Mouse (Mus musculus) heart, embryonic 13.5 days (tissue): Measurements from ENCODE around the gene Dus1l. TPM values are rescaled to one million over a fixed set of nuclear protein-coding genes. Genes with fewer than 3 reads are reported as not detected.

Experiments
- ATAC-seq: fragments of 200-750 bp; cut with Nextera tagmentation; 2 replicates; pipeline ENCODE4 v1.8.0; 2017; ENCODE audit warnings: moderate TSS enrichment; ENCODE audit not compliant: insufficient number of reproducible peaks, low FRiP score, low TSS enrichment; ENCODE audit errors: extremely low read depth
- H3K27ac ChIP-seq: fragments of 300-500 bp; sonication (generic); replicated peaks from 2 replicates; pipeline ENCODE4 v1.5.1; 2015; ENCODE audit warnings: moderate library complexity, mild to moderate bottlenecking, inconsistent platforms
- H3K27me3 ChIP-seq: fragments of 300-500 bp; sonication (generic); replicated peaks from 2 replicates; pipeline ENCODE4 v1.6.1; 2015; ENCODE audit warnings: mild to moderate bottlenecking, inconsistent platforms
- H3K36me3 ChIP-seq: fragments of 300-500 bp; sonication (generic); 2 replicates; pipeline ENCODE4 v1.6.1; 2015; ENCODE audit warnings: mild to moderate bottlenecking, inconsistent platforms
- H3K4me1 ChIP-seq: fragments of 300-500 bp; sonication (generic); 2 replicates; pipeline ENCODE4 v1.6.1; 2015; ENCODE audit warnings: inconsistent platforms
- H3K4me2 ChIP-seq: fragments of 300-500 bp; sonication (generic); 2 replicates; pipeline ENCODE4 v1.6.1; 2015; ENCODE audit warnings: inconsistent platforms, mild to moderate bottlenecking, moderate library complexity
- H3K4me3 ChIP-seq: fragments of 300-500 bp; sonication (generic); 2 replicates; pipeline ENCODE4 v1.5.1; 2015; ENCODE audit warnings: moderate library complexity, mild to moderate bottlenecking, inconsistent platforms
- H3K9ac ChIP-seq: fragments of 300-500 bp; sonication (generic); 2 replicates; pipeline ENCODE4 v1.6.1; 2015; ENCODE audit warnings: inconsistent platforms, mild to moderate bottlenecking, moderate library complexity
- H3K9me3 ChIP-seq: fragments of 300-500 bp; sonication (generic); 2 replicates; pipeline ENCODE4 v1.6.1; 2016; ENCODE audit warnings: inconsistent platforms
- WGBS: fragments of 180-500 bp; shearing (Covaris S2); methylation state at CpG from one replicate; pipeline ENCODE4 v1.1.7; 2015; ENCODE audit warnings: mixed read lengths; 5-methylcytosine and 5-hydroxymethylcytosine counted together
- polyA plus RNA-seq: library from polyadenylated mRNA; unstranded; fragments of >200 nt; fragmentation: Nextera tagmentation; extraction: Ambion mirVana; gene quantifications from 2 replicates; pipeline ENCODE4 v1.2.1, GENCODE M21; 2015

Dus1l gene
- polyA plus RNA-seq, 1 experiment from 2014 or later, result 40.8 TPM

GRCm38 (mm10) chr11:120740981-120741380 is 55.2 kb downstream of the Dus1l start:
- Histone ChIP-seq H3K4me2 (no peak overlapping the region), H3K4me1 (no peaks in the 10 kb centered on the region), H3K4me3 (no peak overlapping the region), H3K27ac (no peak overlapping the region), H3K9me3 (no peaks in the 10 kb centered on the region), H3K9ac (no peak overlapping the region), H3K27me3 (peaks cover 17% of the 10 kb centered on the region), H3K36me3 (no peaks in the 10 kb centered on the region)
- WGBS, result 82% methylated on average over 5 of the region's 5 CpGs
- no peak for ATAC-seq

Other genes starting within 250 kb of the Dus1l start
- gene Mcrip1, start 246.7 kb downstream of the Dus1l start, polyA plus RNA-seq, result 134 and 140 TPM in 2 replicates
- not detected in 2 replicates for gene Ppp1r27, start 245.3 kb downstream of the Dus1l start, polyA plus RNA-seq
- 427 and 448 TPM in 2 replicates for gene P4hb, start 223.2 kb downstream of the Dus1l start, polyA plus RNA-seq
- gene Arhgdia, start 214.8 kb downstream of the Dus1l start, polyA plus RNA-seq, result 435 and 436 TPM in 2 replicates
- gene Alyref, start 198.0 kb downstream of the Dus1l start, polyA plus RNA-seq, result 253 and 284 TPM in 2 replicates
- gene Anapc11, start 198.0 kb downstream of the Dus1l start, polyA plus RNA-seq, result 174 and 199 TPM in 2 replicates
- 14.9 and 18.6 TPM in 2 replicates for gene Npb, start 187.9 kb downstream of the Dus1l start, polyA plus RNA-seq
- gene Pcyt2, start 178.5 kb downstream of the Dus1l start, polyA plus RNA-seq, result 71.8 and 90.4 TPM in 2 replicates
- 17.7 and 20.4 TPM in 2 replicates for gene Sirt7, start 171.2 kb downstream of the Dus1l start, polyA plus RNA-seq
- 18.1 and 19.9 TPM in 2 replicates for gene Mafg, start 162.8 kb downstream of the Dus1l start, polyA plus RNA-seq
- 22.2 and 23.5 TPM in 2 replicates for gene Pycr1, start 152.6 kb downstream of the Dus1l start, polyA plus RNA-seq
- 13.0 and 13.9 TPM in 2 replicates for gene Myadml2, start 148.2 kb downstream of the Dus1l start, polyA plus RNA-seq
- gene Notum, start 135.2 kb downstream of the Dus1l start, polyA plus RNA-seq, result 2.3 and 2.7 TPM in 2 replicates
- gene Aspscr1, start 123.4 kb downstream of the Dus1l start, polyA plus RNA-seq, result 105 and 109 TPM in 2 replicates
- 120 and 122 TPM in 2 replicates for gene Cenpx, start 82.7 kb downstream of the Dus1l start, polyA plus RNA-seq
- 27.8 and 28.1 TPM in 2 replicates for gene Lrrc45, start 82.5 kb downstream of the Dus1l start, polyA plus RNA-seq
- gene Rac3, start 74.9 kb downstream of the Dus1l start, polyA plus RNA-seq, result 6.4 and 9.8 TPM in 2 replicates
- gene Dcxr, start 69.1 kb downstream of the Dus1l start, polyA plus RNA-seq, result 7.5 and 7.6 TPM in 2 replicates
- gene Cbr2, start 64.3 kb downstream of the Dus1l start, polyA plus RNA-seq, result 2.1 and 3.8 TPM in 2 replicates
- 1.8 and 2.6 TPM in 2 replicates for gene Hmga1b, start 33.6 kb downstream of the Dus1l start, polyA plus RNA-seq
- gene Rfng, start 12.2 kb downstream of the Dus1l start, polyA plus RNA-seq, result 21.4 and 24.5 TPM in 2 replicates
- 139 and 146 TPM in 2 replicates for gene Gps1, start 12.1 kb downstream of the Dus1l start, polyA plus RNA-seq
- gene Fasn, start 28.1 kb upstream of the Dus1l start, polyA plus RNA-seq, result 23.2 and 26.4 TPM in 2 replicates
- 3.1 and 3.7 TPM in 2 replicates for gene Ccdc57, start 136.5 kb upstream of the Dus1l start, polyA plus RNA-seq
- 224 and 258 TPM in 2 replicates for gene Slc16a3, start 152.1 kb upstream of the Dus1l start, polyA plus RNA-seq
- gene Csnk1d, start 194.9 kb upstream of the Dus1l start, polyA plus RNA-seq, result 71.4 and 71.5 TPM in 2 replicates
- gene Cd7, start 243.0 kb upstream of the Dus1l start, polyA plus RNA-seq, result 0.22 and 0.29 TPM in 2 replicates